Mouse (Mus musculus) heart, embryonic 14.5 days (tissue): ENCODE results near the gene Map1lc3b. TPM values are rescaled to one million over a fixed set of nuclear protein-coding genes. Genes with fewer than 3 reads are reported as not detected.

Experiments
- polyA plus RNA-seq: library from polyadenylated mRNA; unstranded; fragments of >200 nt; fragmentation: Nextera tagmentation; extraction: Ambion mirVana; gene quantifications from 2 replicates; pipeline ENCODE4 v1.2.1, GENCODE M21; 2014

The Map1lc3b gene
- polyA plus RNA-seq, 1 experiment from 2014 or later = 267 TPM

Other genes starting within 250 kb of the Map1lc3b start
- not detected in 2 replicates for gene 1700018B08Rik, start 46.0 kb upstream of the Map1lc3b start, polyA plus RNA-seq
- 9.8 and 11.8 TPM in 2 replicates for gene Fbxo31, start 11.6 kb upstream of the Map1lc3b start, polyA plus RNA-seq
- 12.9 and 13.9 TPM in 2 replicates for gene Zcchc14, start 62.5 kb downstream of the Map1lc3b start, polyA plus RNA-seq
- 0.15 and 0.18 TPM in 2 replicates for gene Jph3, start 139.3 kb downstream of the Map1lc3b start, polyA plus RNA-seq
- gene Klhdc4, start 239.2 kb downstream of the Map1lc3b start, polyA plus RNA-seq = 20.8 and 20.9 TPM in 2 replicates